Mouse (Mus musculus): ENCODE measurements at regions not wholly inside any gene's neighbourhood (a gene's known extent, or its start where the extent isn't known, plus 50 kb on each side); places are given as distances from the start of the nearest gene placed in this dataset.

DNA sequence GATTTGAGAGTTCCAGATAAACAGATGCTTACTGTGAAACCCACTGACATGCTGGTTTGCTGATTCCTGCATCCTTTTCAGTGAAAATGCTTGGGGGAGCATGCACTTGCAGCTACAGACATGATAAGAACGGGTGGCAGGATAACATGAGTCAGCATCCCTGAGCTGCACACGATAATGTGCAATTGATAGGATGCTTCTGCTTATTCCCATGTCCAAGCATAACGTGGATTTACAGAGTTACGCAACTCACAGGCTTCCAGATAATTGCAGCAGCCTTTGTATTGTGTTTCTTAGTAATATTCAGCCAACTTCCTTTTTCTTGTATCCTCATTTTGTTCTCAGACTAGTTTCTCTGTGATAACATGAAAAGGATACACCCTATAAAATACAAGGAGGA is 245.7 kb downstream of the Flrt2 start:
- H3K36me3 ChIP-seq (ENCODE audit: control insufficient read depth, insufficient read depth, low read length, poor library complexity, severe bottlenecking) = no peaks in the 10 kb centered on the region
- H3K4me3 ChIP-seq (ENCODE audit: insufficient read depth in 1 of 2, low read depth in 1 of 2, low read length in 2 of 2, poor library complexity in 1 of 2, severe bottlenecking in 1 of 2) = no peak overlapping the region
- no peaks in the 10 kb centered on the region for H3K4me1 ChIP-seq (ENCODE audit: control insufficient read depth in 2 of 2, insufficient read depth in 2 of 2, low read length in 2 of 2, poor library complexity in 1 of 2)
- no peak for DNase-seq (ENCODE audit: low read depth, low spot score)
- no peak overlapping the region for H3K27ac ChIP-seq (ENCODE audit: insufficient read depth, low read depth, low read length, poor library complexity, severe bottlenecking)
- H3K9me3 ChIP-seq (ENCODE audit: control insufficient read depth, insufficient read depth, low read depth, low read length) = no peaks in the 10 kb centered on the region
- no peak overlapping the region for H3K9ac ChIP-seq (ENCODE audit: insufficient read depth, low read depth, low read length, poor library complexity, severe bottlenecking)
- no peak for TF ChIP-seq MAFK (IDR thresholded peaks at IDR 0.05; ENCODE audit: insufficient read depth, low read depth, low read length)
- TF ChIP-seq ZC3H11A (IDR thresholded peaks at IDR 0.05; ENCODE audit: borderline replicate concordance, low read depth, low read length) = no peak
- TF ChIP-seq HCFC1 (IDR thresholded peaks at IDR 0.05; ENCODE audit: borderline replicate concordance, insufficient read depth, low read length) = no peak
- TF ChIP-seq CHD2 (IDR thresholded peaks at IDR 0.05; ENCODE audit: low read depth, low read length) = no peak
- in situ Hi-C loops (cut with MboI; ENCODE audit: low sequenced_read_pairs in 2 of 2, unreplicated experiment in 2 of 2) = no loop called here

DNA sequence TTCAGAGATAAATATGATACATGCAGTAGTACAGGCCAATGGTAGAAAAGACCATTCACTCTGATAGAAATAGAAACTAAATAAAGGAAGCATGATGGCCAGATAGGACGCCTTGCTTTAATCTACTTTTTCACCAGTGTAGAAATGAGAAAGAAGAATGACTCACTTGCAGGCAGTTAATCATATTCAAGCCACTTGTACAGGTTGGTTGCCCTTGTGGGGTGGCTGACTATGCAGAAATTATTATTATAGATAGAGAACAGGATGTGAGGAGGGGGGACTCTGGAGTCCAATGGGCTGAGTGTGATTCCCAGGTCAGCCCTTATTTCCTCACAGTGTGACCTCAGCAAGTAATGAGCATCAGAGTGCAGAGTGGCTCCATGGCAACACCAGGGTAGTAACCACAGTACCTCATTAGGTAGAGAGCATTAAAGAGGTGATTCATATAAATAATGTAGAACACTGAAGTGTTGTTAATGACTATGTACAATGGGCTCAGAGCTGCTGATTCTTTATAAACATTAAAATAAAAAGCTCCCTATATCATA is 248.5 kb downstream of the Flrt2 start:
- DNase-seq (ENCODE audit: low read depth, low spot score) = no peak
- Histone ChIP-seq H3K27ac (ENCODE audit: insufficient read depth, low read depth, low read length, poor library complexity, severe bottlenecking) (no peak overlapping the region), H3K36me3 (ENCODE audit: control insufficient read depth, insufficient read depth, low read length, poor library complexity, severe bottlenecking) (no peaks in the 10 kb centered on the region), H3K9me3 (ENCODE audit: control insufficient read depth, insufficient read depth, low read depth, low read length) (no peaks in the 10 kb centered on the region), H3K4me1 (ENCODE audit: control insufficient read depth in 2 of 2, insufficient read depth in 2 of 2, low read length in 2 of 2, poor library complexity in 1 of 2) (no peaks in the 10 kb centered on the region), H3K9ac (ENCODE audit: insufficient read depth, low read depth, low read length, poor library complexity, severe bottlenecking) (no peak overlapping the region), H3K4me3 (ENCODE audit: insufficient read depth in 1 of 2, low read depth in 1 of 2, low read length in 2 of 2, poor library complexity in 1 of 2, severe bottlenecking in 1 of 2) (no peak overlapping the region)
- in situ Hi-C loops (cut with MboI; ENCODE audit: low sequenced_read_pairs in 2 of 2, unreplicated experiment in 2 of 2) = no loop called here
- TF ChIP-seq HCFC1 (IDR thresholded peaks at IDR 0.05; ENCODE audit: borderline replicate concordance, insufficient read depth, low read length) (no peak), ZC3H11A (IDR thresholded peaks at IDR 0.05; ENCODE audit: borderline replicate concordance, low read depth, low read length) (no peak), MAFK (IDR thresholded peaks at IDR 0.05; ENCODE audit: insufficient read depth, low read depth, low read length) (no peak), ZNF384 (IDR thresholded peaks at IDR 0.05; ENCODE audit: low read depth, low read length) (no peak), CHD2 (IDR thresholded peaks at IDR 0.05; ENCODE audit: low read depth, low read length) (no peak)

DNA sequence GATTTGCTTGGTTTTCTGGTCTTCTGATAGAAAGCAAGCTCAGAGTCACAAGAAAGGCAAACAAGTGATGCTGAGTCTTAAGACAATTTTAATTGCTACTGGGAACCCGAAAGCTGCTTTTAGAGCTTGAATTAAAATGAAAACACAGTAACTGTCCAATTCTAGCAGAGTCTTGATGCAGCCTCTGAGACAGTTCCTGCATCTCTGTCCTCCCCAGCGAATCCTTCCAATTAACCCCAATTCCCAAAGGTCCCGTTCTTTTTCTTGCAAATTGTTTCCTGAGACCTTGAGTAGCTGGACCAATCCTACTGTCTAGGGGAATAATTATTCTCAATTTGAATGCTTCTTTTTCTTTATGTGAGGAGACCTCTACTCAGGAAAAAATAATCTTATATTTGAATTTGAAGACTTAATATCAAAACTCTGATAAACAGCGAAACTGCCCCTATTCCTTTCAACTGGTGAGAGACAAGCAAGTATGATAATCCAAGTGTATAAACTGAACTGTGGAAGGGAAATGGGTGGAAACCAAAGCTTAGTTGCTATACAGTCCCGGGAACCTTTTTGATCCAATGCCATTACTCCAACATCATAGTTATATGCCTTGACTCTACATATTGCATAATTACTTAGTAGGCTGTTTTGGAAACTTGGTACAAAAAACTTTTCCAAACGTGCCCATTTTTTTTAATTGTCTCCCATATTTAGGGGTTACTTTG is 267.9 kb downstream of the Flrt2 start:
- DNase-seq (ENCODE audit: low read depth, low spot score) = no peak
- no peaks in the 10 kb centered on the region for H3K9me3 ChIP-seq (ENCODE audit: control insufficient read depth, insufficient read depth, low read depth, low read length)
- H3K36me3 ChIP-seq (ENCODE audit: control insufficient read depth, insufficient read depth, low read length, poor library complexity, severe bottlenecking) = no peaks in the 10 kb centered on the region
- no peak overlapping the region for H3K9ac ChIP-seq (ENCODE audit: insufficient read depth, low read depth, low read length, poor library complexity, severe bottlenecking)
- no peak overlapping the region for H3K27ac ChIP-seq (ENCODE audit: insufficient read depth, low read depth, low read length, poor library complexity, severe bottlenecking)
- H3K4me3 ChIP-seq (ENCODE audit: insufficient read depth in 1 of 2, low read depth in 1 of 2, low read length in 2 of 2, poor library complexity in 1 of 2, severe bottlenecking in 1 of 2) = no peak overlapping the region
- in situ Hi-C loops (cut with MboI; ENCODE audit: low sequenced_read_pairs in 2 of 2, unreplicated experiment in 2 of 2) = no loop called here
- TF ChIP-seq ZC3H11A (IDR thresholded peaks at IDR 0.05; ENCODE audit: borderline replicate concordance, low read depth, low read length) (no peak), ZNF384 (IDR thresholded peaks at IDR 0.05; ENCODE audit: low read depth, low read length) (no peak), MAFK (IDR thresholded peaks at IDR 0.05; ENCODE audit: insufficient read depth, low read depth, low read length) (no peak), CHD2 (IDR thresholded peaks at IDR 0.05; ENCODE audit: low read depth, low read length) (no peak), HCFC1 (IDR thresholded peaks at IDR 0.05; ENCODE audit: borderline replicate concordance, insufficient read depth, low read length) (no peak)
- H3K4me1 ChIP-seq (ENCODE audit: control insufficient read depth in 2 of 2, insufficient read depth in 2 of 2, low read length in 2 of 2, poor library complexity in 1 of 2) = no peaks in the 10 kb centered on the region

DNA sequence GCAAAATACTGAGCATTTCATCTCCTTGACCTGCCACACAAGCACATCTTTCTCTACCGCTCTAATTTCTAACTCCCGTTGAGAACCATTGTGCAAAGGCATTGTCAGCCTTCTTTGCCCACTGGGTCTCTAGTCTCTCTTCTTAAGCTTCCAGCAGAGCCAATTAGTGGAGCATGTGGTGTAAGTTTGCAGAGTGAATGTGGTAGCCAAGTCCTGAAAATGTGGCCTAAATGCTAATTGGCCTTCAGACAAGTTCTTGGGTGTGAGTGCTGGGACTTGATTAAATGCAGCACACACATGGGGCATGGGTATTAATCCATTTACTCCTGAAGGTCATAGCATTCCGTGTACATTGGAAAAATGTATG is 268.5 kb downstream of the Flrt2 start:
- in situ Hi-C loops (cut with MboI; ENCODE audit: low sequenced_read_pairs in 2 of 2, unreplicated experiment in 2 of 2) = no loop called here
- TF ChIP-seq CHD2 (IDR thresholded peaks at IDR 0.05; ENCODE audit: low read depth, low read length) (no peak), HCFC1 (IDR thresholded peaks at IDR 0.05; ENCODE audit: borderline replicate concordance, insufficient read depth, low read length) (no peak), MAFK (IDR thresholded peaks at IDR 0.05; ENCODE audit: insufficient read depth, low read depth, low read length) (no peak), ZNF384 (IDR thresholded peaks at IDR 0.05; ENCODE audit: low read depth, low read length) (no peak), ZC3H11A (IDR thresholded peaks at IDR 0.05; ENCODE audit: borderline replicate concordance, low read depth, low read length) (no peak)
- DNase-seq (ENCODE audit: low read depth, low spot score) = no peak
- Histone ChIP-seq H3K4me3 (ENCODE audit: insufficient read depth in 1 of 2, low read depth in 1 of 2, low read length in 2 of 2, poor library complexity in 1 of 2, severe bottlenecking in 1 of 2) (no peak overlapping the region), H3K27ac (ENCODE audit: insufficient read depth, low read depth, low read length, poor library complexity, severe bottlenecking) (no peak overlapping the region), H3K9me3 (ENCODE audit: control insufficient read depth, insufficient read depth, low read depth, low read length) (no peaks in the 10 kb centered on the region), H3K9ac (ENCODE audit: insufficient read depth, low read depth, low read length, poor library complexity, severe bottlenecking) (no peak overlapping the region), H3K4me1 (ENCODE audit: control insufficient read depth in 2 of 2, insufficient read depth in 2 of 2, low read length in 2 of 2, poor library complexity in 1 of 2) (no peaks in the 10 kb centered on the region), H3K36me3 (ENCODE audit: control insufficient read depth, insufficient read depth, low read length, poor library complexity, severe bottlenecking) (no peaks in the 10 kb centered on the region)
